Mouse (Mus musculus): ENCODE data around the gene Dph1. TPM values are rescaled to one million over a fixed set of nuclear protein-coding genes. Genes with fewer than 3 reads are reported as not detected.
"Not testable (repeated sequence)": the region's sequence is repeated elsewhere in the genome, so short reads cannot be mapped to it uniquely, and the experiment has no call there.

Gene Dph1
- polyA plus RNA-seq, 1 experiment from 2014 or later, result 29.2 TPM

DNA sequence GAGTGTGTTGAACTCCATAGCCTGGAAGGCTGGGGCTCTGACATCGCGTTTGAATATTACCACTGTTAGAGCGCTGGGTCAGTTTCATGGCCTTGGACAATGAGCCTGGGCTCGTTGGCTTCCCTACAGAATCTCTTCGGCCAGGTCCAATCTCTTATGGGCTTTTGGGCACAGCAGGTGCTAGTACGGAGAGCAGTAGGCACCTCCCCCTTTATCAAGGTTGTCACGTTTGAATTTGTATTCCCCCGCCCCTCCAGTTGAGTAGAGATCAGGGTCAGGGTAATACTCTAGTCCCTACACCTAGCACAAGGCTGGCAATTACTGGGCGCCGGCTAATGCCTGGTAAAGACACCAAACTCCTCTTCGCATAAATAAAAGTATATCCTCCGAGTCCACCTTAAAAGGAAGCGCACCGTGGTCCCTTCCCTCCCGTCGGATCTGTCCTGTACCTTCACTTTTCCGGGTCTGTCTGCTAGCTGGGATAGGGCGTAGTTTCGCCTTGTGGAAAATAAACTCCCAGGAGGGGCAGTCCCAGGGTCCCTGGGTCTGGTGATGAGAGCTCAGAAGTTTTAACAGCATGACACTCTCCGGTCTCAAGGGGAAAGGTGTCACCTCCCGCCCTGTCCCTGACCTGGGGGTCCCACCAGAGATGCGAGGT lies 1.2 kb downstream of the Dph1 start:
- H3K27ac ChIP-seq (ENCODE audit: low read depth, low read length), result no peak overlapping the region
- H3K36me3 ChIP-seq (ENCODE audit: control insufficient read depth, insufficient read depth, low read length), result peaks cover 4% of the 10 kb centered on the region; the same call in 1 of the 2 replicates
- peaks cover 20% of the 10 kb centered on the region for H3K27me3 ChIP-seq (ENCODE audit: control insufficient read depth, insufficient read depth, low read length)
- H3K4me1 ChIP-seq (ENCODE audit: control insufficient read depth, insufficient read depth, low read length), result peaks cover 22% of the 10 kb centered on the region
- WGBS, result under 1% methylated on average over 22 of the region's 22 CpGs
- H3K4me2 ChIP-seq (replicated peaks; ENCODE audit: low read depth, low read length), result peak overlapping the region; percentile 88
- no peaks in the 10 kb centered on the region for H3K9me3 ChIP-seq (ENCODE audit: control insufficient read depth, low read length)
- peak overlapping the region; percentile 76 for H3K9ac ChIP-seq (ENCODE audit: low read depth, low read length)
- peak; percentile 25; the same call in 1 of the 2 replicates for ATAC-seq (ENCODE audit: low FRiP score, low TSS enrichment)
- peak overlapping the region; percentile 92 for H3K4me3 ChIP-seq (ENCODE audit: low read length)

DNA sequence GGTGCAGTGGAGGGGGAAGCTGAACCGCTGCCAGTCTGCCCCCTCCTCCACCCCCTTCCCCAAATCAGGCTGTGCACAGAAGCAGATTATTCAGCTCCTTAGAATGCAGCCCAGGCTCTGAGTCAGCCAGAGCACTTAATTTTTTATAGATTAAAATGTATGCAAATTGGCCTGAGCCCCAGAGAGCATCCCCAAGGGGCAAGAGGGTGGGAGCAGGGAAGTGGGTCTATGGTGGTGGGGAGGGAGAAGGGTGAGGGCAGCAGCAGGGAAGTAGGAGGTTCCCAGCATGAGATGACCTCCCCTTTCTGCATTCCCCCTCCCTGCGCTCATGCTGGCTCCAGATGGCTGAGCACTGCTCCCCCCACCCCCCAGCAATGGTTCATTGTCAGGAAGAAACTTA lies 6.1 kb downstream of the Dph1 start:
- Histone ChIP-seq H3K9me3 (ENCODE audit: control insufficient read depth, low read length) (no peaks in the 10 kb centered on the region), H3K27ac (ENCODE audit: low read depth, low read length) (no peak overlapping the region), H3K4me2 (replicated peaks; ENCODE audit: low read depth, low read length) (no peak overlapping the region), H3K36me3 (ENCODE audit: control insufficient read depth, insufficient read depth, low read length) (peaks cover 29% of the 10 kb centered on the region; the same call in 1 of the 2 replicates), H3K4me1 (ENCODE audit: control insufficient read depth, insufficient read depth, low read length) (peaks cover 6% of the 10 kb centered on the region), H3K27me3 (ENCODE audit: control insufficient read depth, insufficient read depth, low read length) (no peaks in the 10 kb centered on the region), H3K9ac (ENCODE audit: low read depth, low read length) (no peak overlapping the region), H3K4me3 (ENCODE audit: low read length) (no peak overlapping the region)
- ATAC-seq (ENCODE audit: low FRiP score, low TSS enrichment), result no peak
- WGBS, result 80% methylated on average over 2 of the region's 2 CpGs

DNA sequence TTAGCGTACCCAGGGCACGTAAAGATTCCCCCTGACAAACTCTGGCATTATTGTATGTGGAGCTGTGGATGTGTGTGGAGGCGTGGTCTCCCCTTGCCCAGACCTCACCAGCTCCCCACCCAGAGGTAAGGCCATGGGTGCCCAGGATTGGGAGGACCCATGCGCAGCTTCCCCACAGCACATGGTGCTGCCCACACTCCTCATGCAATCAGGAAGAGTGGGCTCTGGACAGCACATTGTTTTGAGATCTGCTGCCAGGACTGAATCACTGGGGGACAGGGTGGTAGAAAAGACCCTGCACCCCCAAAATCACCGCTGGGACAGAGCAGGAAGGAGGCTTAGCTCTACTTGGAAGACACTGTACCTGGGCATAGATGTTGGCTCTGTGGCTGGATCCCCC lies 6.5 kb downstream of the Dph1 start:
- no peak overlapping the region for H3K4me2 ChIP-seq (replicated peaks; ENCODE audit: low read depth, low read length)
- H3K4me3 ChIP-seq (ENCODE audit: low read length), result no peak overlapping the region
- WGBS, result 87% methylated on average over 5 of the region's 5 CpGs
- H3K27me3 ChIP-seq (ENCODE audit: control insufficient read depth, insufficient read depth, low read length), result no peaks in the 10 kb centered on the region
- no peak overlapping the region for H3K27ac ChIP-seq (ENCODE audit: low read depth, low read length)
- no peak for ATAC-seq (ENCODE audit: low FRiP score, low TSS enrichment)
- peaks cover 5% of the 10 kb centered on the region for H3K4me1 ChIP-seq (ENCODE audit: control insufficient read depth, insufficient read depth, low read length)
- H3K9me3 ChIP-seq (ENCODE audit: control insufficient read depth, low read length), result no peaks in the 10 kb centered on the region
- peaks cover 29% of the 10 kb centered on the region; the same call in 1 of the 2 replicates for H3K36me3 ChIP-seq (ENCODE audit: control insufficient read depth, insufficient read depth, low read length)
- H3K9ac ChIP-seq (ENCODE audit: low read depth, low read length), result no peak overlapping the region

- Histone ChIP-seq H3K9ac (ENCODE audit: low read depth, low read length) (no peak overlapping the region), H3K9me3 (ENCODE audit: control insufficient read depth, low read length) (no peaks in the 10 kb centered on the region), H3K36me3 (ENCODE audit: control insufficient read depth, insufficient read depth, low read length) (peaks cover 29% of the 10 kb centered on the region; the same call in 1 of the 2 replicates), H3K27ac (ENCODE audit: low read depth, low read length) (no peak overlapping the region), H3K4me1 (ENCODE audit: control insufficient read depth, insufficient read depth, low read length) (no peaks in the 10 kb centered on the region), H3K4me3 (ENCODE audit: low read length) (no peak overlapping the region), H3K4me2 (replicated peaks; ENCODE audit: low read depth, low read length) (no peak overlapping the region), H3K27me3 (ENCODE audit: control insufficient read depth, insufficient read depth, low read length) (no peaks in the 10 kb centered on the region)
- ATAC-seq (ENCODE audit: low FRiP score, low TSS enrichment), result no peak
- 89% methylated on average over 2 of the region's 2 CpGs for WGBS
Measured at GRCm38 (mm10) chr11:75183917-75184570, 7.0 kb downstream of the Dph1 start.

- Histone ChIP-seq H3K27me3 (ENCODE audit: control insufficient read depth, insufficient read depth, low read length) (no peaks in the 10 kb centered on the region), H3K9me3 (ENCODE audit: control insufficient read depth, low read length) (no peaks in the 10 kb centered on the region), H3K9ac (ENCODE audit: low read depth, low read length) (peak within 1 kb of the TSS; percentile 77), H3K27ac (ENCODE audit: low read depth, low read length) (peak within 1 kb of the TSS; percentile 68), H3K4me2 (replicated peaks; ENCODE audit: low read depth, low read length) (peak within 1 kb of the TSS; percentile 68), H3K36me3 (ENCODE audit: control insufficient read depth, insufficient read depth, low read length) (peaks cover 37% of the 10 kb centered on the region), H3K4me1 (ENCODE audit: control insufficient read depth, insufficient read depth, low read length) (peaks cover 6% of the 10 kb centered on the region), H3K4me3 (ENCODE audit: low read length) (peak within 1 kb of the TSS; percentile 78)
- 0% methylated on average over 33 of the region's 33 CpGs for WGBS
- peak; percentile 95 for ATAC-seq (ENCODE audit: low FRiP score, low TSS enrichment)
Measured at GRCm38 (mm10) chr11:75178672-75179208, 12.3 kb downstream of the Dph1 start, which contains the start of gene Ovca2. Gene Ovca2, minus strand, starts transcription at chr11:75178835.

DNA sequence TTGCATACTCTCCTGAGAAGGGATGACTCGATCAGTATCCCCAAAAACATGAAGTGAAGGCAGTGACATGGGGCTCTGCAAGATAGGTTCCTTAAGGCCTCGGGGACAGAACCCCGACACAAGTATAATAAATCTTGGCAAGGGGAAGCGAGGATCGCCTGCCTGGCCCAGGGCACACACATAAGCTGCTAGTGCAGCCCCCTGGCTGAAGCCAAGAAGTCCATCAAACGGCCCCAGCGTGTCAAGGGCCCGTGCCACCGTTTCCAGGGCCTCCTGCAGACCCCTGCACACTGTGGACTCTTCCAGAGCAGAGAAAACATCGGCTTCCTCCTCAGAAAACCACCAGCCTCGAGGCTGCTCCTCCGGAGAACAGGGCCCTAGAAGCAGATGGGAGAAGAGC lies 13.0 kb downstream of the Dph1 start:
- Histone ChIP-seq H3K27me3 (ENCODE audit: control insufficient read depth, insufficient read depth, low read length) (peaks cover 2% of the 10 kb centered on the region; the same call in 1 of the 2 replicates), H3K4me2 (replicated peaks; ENCODE audit: low read depth, low read length) (peak overlapping the region; percentile 68), H3K9ac (ENCODE audit: low read depth, low read length) (peak overlapping the region; percentile 77), H3K4me1 (ENCODE audit: control insufficient read depth, insufficient read depth, low read length) (peaks cover 11% of the 10 kb centered on the region), H3K9me3 (ENCODE audit: control insufficient read depth, low read length) (no peaks in the 10 kb centered on the region), H3K4me3 (ENCODE audit: low read length) (peak overlapping the region; percentile 78), H3K36me3 (ENCODE audit: control insufficient read depth, insufficient read depth, low read length) (peaks cover 32% of the 10 kb centered on the region), H3K27ac (ENCODE audit: low read depth, low read length) (peak overlapping the region; percentile 68; the same call in 1 of the 2 replicates)
- WGBS, result 50% methylated on average over 12 of the region's 12 CpGs
- ATAC-seq (ENCODE audit: low FRiP score, low TSS enrichment), result no peak

- H3K4me1 ChIP-seq (ENCODE audit: control insufficient read depth, insufficient read depth, low read length), result peaks cover 24% of the 10 kb centered on the region
- H3K27me3 ChIP-seq (ENCODE audit: control insufficient read depth, insufficient read depth, low read length), result peaks cover 32% of the 10 kb centered on the region
Measured at GRCm38 (mm10) chr11:75174574-75174973, 16.5 kb downstream of the Dph1 start.

GRCm38 (mm10) chr11:75173799-75174165 lies 17.3 kb downstream of the Dph1 start:
- no peak for ATAC-seq (ENCODE audit: low FRiP score, low TSS enrichment)
- Histone ChIP-seq H3K4me2 (replicated peaks; ENCODE audit: low read depth, low read length) (peak overlapping the region; percentile 81), H3K27me3 (ENCODE audit: control insufficient read depth, insufficient read depth, low read length) (peaks cover 38% of the 10 kb centered on the region), H3K27ac (ENCODE audit: low read depth, low read length) (no peak overlapping the region), H3K9me3 (ENCODE audit: control insufficient read depth, low read length) (no peaks in the 10 kb centered on the region), H3K4me1 (ENCODE audit: control insufficient read depth, insufficient read depth, low read length) (peaks cover 25% of the 10 kb centered on the region), H3K4me3 (ENCODE audit: low read length) (peak overlapping the region; percentile 61), H3K9ac (ENCODE audit: low read depth, low read length) (no peak overlapping the region), H3K36me3 (ENCODE audit: control insufficient read depth, insufficient read depth, low read length) (peaks cover 12% of the 10 kb centered on the region)
- WGBS, result 3% methylated on average over 15 of the region's 15 CpGs

More at GRCm38 (mm10) chr11:75174574-75174973, 16.5 kb downstream of the Dph1 start:
- H3K4me3 ChIP-seq (ENCODE audit: low read length); H3K9me3 ChIP-seq (ENCODE audit: control insufficient read depth, low read length); H3K27ac ChIP-seq (ENCODE audit: low read depth, low read length); H3K9ac ChIP-seq (ENCODE audit: low read depth, low read length); H3K4me2 ChIP-seq (replicated peaks; ENCODE audit: low read depth, low read length); ATAC-seq (ENCODE audit: low FRiP score, low TSS enrichment): not testable (repeated sequence)
- 79% methylated on average over 6 of the region's 6 CpGs for WGBS
- H3K36me3 ChIP-seq (ENCODE audit: control insufficient read depth, insufficient read depth, low read length), result peaks cover 12% of the 10 kb centered on the region

Measured in kidney, embryonic 14.5 days (tissue).